Mouse (Mus musculus) erythroblast, embryonic 14.5 days (primary cell): ENCODE data around the gene Gm17617.

Experiments
- GATA1 ChIP-seq: IDR thresholded peaks from 2 replicates; pipeline ENCODE4 v1.6.1; 2012; ENCODE audit warnings: low read length, inconsistent platforms, mixed read lengths
- TAL1 ChIP-seq: IDR thresholded peaks from 3 replicates; pipeline ENCODE4 v1.6.1; 2012; ENCODE audit warnings: low read length, inconsistent platforms, mixed read lengths

DNA sequence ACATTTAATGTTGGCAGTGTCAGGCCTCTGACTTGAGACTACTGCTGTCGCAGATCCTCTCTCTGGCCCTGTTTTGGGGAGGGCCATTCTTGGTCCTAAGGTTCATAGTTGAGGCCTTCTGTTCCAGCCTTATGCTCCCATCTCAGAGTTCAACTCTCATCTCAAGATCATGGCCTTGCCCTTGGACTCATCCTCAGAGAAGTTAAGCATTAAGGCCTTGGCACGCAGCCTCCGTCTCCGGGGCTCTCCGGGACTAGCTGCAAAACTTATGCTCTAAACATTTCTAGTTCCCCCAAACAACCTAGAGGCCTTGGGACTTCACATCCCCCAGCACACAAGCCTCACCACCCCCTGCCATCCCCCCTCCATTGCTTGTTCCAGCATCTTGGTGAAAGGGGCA is 34.9 kb upstream of the Gm17617 start:
- TF ChIP-seq TAL1 (no peak), GATA1 (no peak)
